7 mouse cellular contexts compared by ENCODE assay signal in genomic region chr9:72274677-72275076, GRCm38 (mm10). TPM values are rescaled to one million over a fixed set of nuclear protein-coding genes. Genes with fewer than 3 reads are reported as not detected.
DNase-seq lines count a peak whose midpoint lies in the region; ATAC-seq and TF ChIP-seq lines count a peak whose summit lies in the region.

Gene Zfp280d (plus strand): TSS chr9:72274860.

- no peaks in the 10 kb centered on the region for H3K36me3 ChIP-seq in intestine, postnatal 0 days (ENCODE audit: control insufficient read depth, insufficient read depth)
- no peaks in the 10 kb centered on the region for H3K36me3 ChIP-seq in midbrain, embryonic 12.5 days
- no peaks in the 10 kb centered on the region for H3K36me3 ChIP-seq in small intestine, adult 2 months (ENCODE audit: control insufficient read depth, insufficient read depth, low read length)

- WGBS in intestine, postnatal 0 days: 1% methylated on average over 53 of the region's 57 CpGs
- WGBS in midbrain, embryonic 12.5 days: under 1% methylated on average over 44 of the region's 57 CpGs
- 2% methylated on average over 40 of the region's 57 CpGs for WGBS in small intestine, adult 2 months

- peak; percentile 90 for DNase-seq in adrenal gland, adult 8-10 months
- peak; percentile 92 for DNase-seq in embryo, embryonic 9.5 days (ENCODE audit: extremely low spot score)
- no peak for DNase-seq in gonadal fat pad, adult 2 months (ENCODE audit: low read depth)
- peak; percentile 94 for DNase-seq in left cerebral cortex, postnatal 4 days

- peak within 1 kb of the TSS; percentile 69 for H3K4me3 ChIP-seq in intestine, postnatal 0 days (ENCODE audit: low read depth, low read length)
- peak within 1 kb of the TSS; percentile 72 for H3K4me3 ChIP-seq in midbrain, embryonic 12.5 days
- H3K4me3 ChIP-seq in small intestine, adult 2 months (ENCODE audit: low read depth, low read length): peak within 1 kb of the TSS; percentile 82

- peak; percentile 98 for ATAC-seq in intestine, postnatal 0 days
- peak; percentile 98 for ATAC-seq in midbrain, embryonic 12.5 days (ENCODE audit: low FRiP score, low read depth)

- TF ChIP-seq POLR2A in small intestine, adult 2 months (IDR thresholded peaks at IDR 0.05; ENCODE audit: low read depth, low read length): 0 out of 2 replicates have a peak, but pooled peaks have one; percentile 13

- H3K4me1 ChIP-seq in intestine, postnatal 0 days (replicated peaks; ENCODE audit: control insufficient read depth, insufficient read depth, low read length): no peaks in the 10 kb centered on the region; the same call in 1 of the 2 replicates
- H3K4me1 ChIP-seq in midbrain, embryonic 12.5 days: peaks cover 10% of the 10 kb centered on the region
- H3K4me1 ChIP-seq in small intestine, adult 2 months (ENCODE audit: control insufficient read depth, insufficient read depth, insufficient read length, low read length): peaks cover 4% of the 10 kb centered on the region; the same call in 1 of the 2 replicates

- H3K9me3 ChIP-seq in intestine, postnatal 0 days (ENCODE audit: control insufficient read depth): no peaks in the 10 kb centered on the region
- H3K9me3 ChIP-seq in midbrain, embryonic 12.5 days: peaks cover 6% of the 10 kb centered on the region; the same call in 1 of the 2 replicates

- intact Hi-C loops in left cerebral cortex, postnatal 4 days (cut with DNase I): no loop called here

- H3K9ac ChIP-seq in intestine, postnatal 0 days (ENCODE audit: low read depth, low read length): peak within 1 kb of the TSS; percentile 97
- peak within 1 kb of the TSS; percentile 92 for H3K9ac ChIP-seq in midbrain, embryonic 12.5 days (replicated peaks)

- peak within 1 kb of the TSS; percentile 77 for H3K4me2 ChIP-seq in intestine, postnatal 0 days (replicated peaks; ENCODE audit: low read depth)
- peak within 1 kb of the TSS; percentile 69 for H3K4me2 ChIP-seq in midbrain, embryonic 12.5 days (replicated peaks)

- H3K27ac ChIP-seq in intestine, postnatal 0 days (ENCODE audit: low read depth, low read length): peak within 1 kb of the TSS; percentile 99
- H3K27ac ChIP-seq in midbrain, embryonic 12.5 days (replicated peaks): peak within 1 kb of the TSS; percentile 99
- H3K27ac ChIP-seq in small intestine, adult 2 months (ENCODE audit: insufficient read depth, low read depth, low read length): peak within 1 kb of the TSS; percentile 69

- no peak for TF ChIP-seq CTCF in intestine, postnatal 0 days (IDR thresholded peaks at IDR 0.05; ENCODE audit: low read depth)
- TF ChIP-seq CTCF in small intestine, adult 2 months (IDR thresholded peaks at IDR 0.05; ENCODE audit: extremely low read depth, insufficient read length, insufficient replicate concordance, low read depth, low read length): no peak

- H3K27me3 ChIP-seq in intestine, postnatal 0 days (replicated peaks; ENCODE audit: control insufficient read depth, insufficient read depth, low read length): no peaks in the 10 kb centered on the region
- peaks cover 3% of the 10 kb centered on the region; the same call in 1 of the 2 replicates for H3K27me3 ChIP-seq in midbrain, embryonic 12.5 days
- H3K27me3 ChIP-seq in small intestine, adult 2 months (ENCODE audit: control insufficient read depth, insufficient read depth, low read length): no peaks in the 10 kb centered on the region

RNA-seq across cellular contexts. Expression of gene Zfp280d, which starts in this region (rescaled TPM):
- 10 to 100 TPM; 35.3 to 56.6 (median 38.6) TPM for total RNA-seq in adrenal gland, adult 8-10 months (2022)
- polyA plus RNA-seq in gonadal fat pad, adult 2 months (2012; rRNA removed): 11.2 and 13.3 TPM in 2 replicates
- polyA plus RNA-seq in intestine, postnatal 0 days (2015; fragmentation: Nextera tagmentation; extraction: Ambion mirVana): 11.5 and 14.3 TPM in 2 replicates
- 10 to 100 TPM; 66.4 to 73.5 TPM for total RNA-seq in left cerebral cortex, postnatal 4 days (2021)
- 63.8 and 64.8 TPM in 2 replicates for polyA plus RNA-seq in midbrain, embryonic 12.5 days (2016; fragmentation: Nextera tagmentation; extraction: Ambion mirVana)
- polyA plus RNA-seq in small intestine, adult 2 months (2012; rRNA removed): 1.2 and 2.4 TPM in 2 replicates
